Mouse (Mus musculus): ENCODE data around the gene Mat2a.

The Mat2a gene

GRCm38 (mm10) chr6:72383142-72383820, 56.1 kb downstream of the Mat2a start:
- no peak for DNase-seq (ENCODE audit: low spot score in 2 of 2)

Measured in urinary bladder, postnatal 4 days (tissue).